In the genomic region with DNA sequence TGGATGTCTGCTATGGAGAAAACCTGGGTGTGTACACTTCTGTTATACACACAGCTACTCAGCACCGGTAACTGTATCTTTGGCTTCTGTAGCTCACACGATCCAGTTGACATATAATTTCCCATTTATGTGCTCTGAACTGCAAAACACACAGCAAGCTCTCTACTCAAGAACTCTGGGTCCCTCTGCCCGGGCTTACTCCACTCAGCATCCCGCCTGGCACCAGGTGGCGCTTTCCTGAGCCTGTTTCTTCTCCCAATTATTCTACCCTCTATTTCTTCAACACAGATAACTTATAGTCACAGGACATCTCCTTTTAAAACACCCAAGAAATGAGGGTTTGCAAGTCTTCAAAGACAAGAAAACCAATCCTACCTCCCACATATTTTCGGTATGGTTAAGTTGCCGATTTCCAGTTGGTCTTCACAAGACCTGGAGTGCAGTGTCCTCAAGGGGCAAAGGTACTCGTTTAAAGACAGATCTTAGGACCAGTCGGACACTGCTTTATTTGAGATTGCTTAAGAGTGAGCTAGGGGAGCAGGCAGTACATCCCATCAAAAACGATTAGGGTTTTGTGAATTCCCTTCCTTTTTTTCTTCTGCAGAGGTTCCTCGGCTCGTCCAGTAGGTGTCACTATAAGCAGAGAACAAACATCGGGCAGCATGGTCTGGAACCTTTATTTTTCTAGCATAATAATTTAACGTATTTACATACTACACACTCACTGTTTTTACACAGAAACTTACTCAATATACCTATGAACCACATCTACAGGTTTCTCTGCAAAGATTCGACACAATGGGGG, we compare ENCODE assay signal across 9 mouse cellular contexts. TPM values are rescaled to one million over a fixed set of nuclear protein-coding genes. Genes with fewer than 3 reads are reported as not detected.
DNase-seq lines count a peak whose midpoint lies in the region; ATAC-seq and TF ChIP-seq lines count a peak whose summit lies in the region.
"Had no signal": no experiment of that assay in that cellular context is flagged by ENCODE, and none has a peak within 500 bp of the region (broad histone marks: within the 10 kb centered on the region; RNA-seq: fewer than 3 reads in every experiment).

No protein-coding gene starts in this region.

- H3K27me3 ChIP-seq in CH12.LX (replicated peaks) = no peaks in the 10 kb centered on the region
- H3K27me3 ChIP-seq in intestine, embryonic 14.5 days (replicated peaks; ENCODE audit: control insufficient read depth, insufficient read depth, low read length) = no peaks in the 10 kb centered on the region
- H3K27me3 ChIP-seq: limb, embryonic 15.5 days had no signal

- in situ Hi-C loops in CH12.LX (cut with MboI; ENCODE audit: low pct_ligation_motif_present, low pct_unique_long_range_greater_than_20kb, low sequenced_read_pairs) = loop anchor here (25.0 kb wide), 1 partner anchor 1108 kb away; no protein-coding TSS in a partner anchor

- no peak for TF ChIP-seq POLR2A in CH12.LX (IDR thresholded peaks at IDR 0.05; ENCODE audit: low read depth, low read length)

- no peaks in the 10 kb centered on the region for H3K9me3 ChIP-seq in CH12.LX (replicated peaks; ENCODE audit: low read length)
- no peaks in the 10 kb centered on the region for H3K9me3 ChIP-seq in intestine, embryonic 14.5 days (ENCODE audit: control insufficient read depth, low read length)
- H3K9me3 ChIP-seq: limb, embryonic 15.5 days had no signal

- 48% methylated on average over 15 of the region's 15 CpGs for WGBS in intestine, embryonic 14.5 days

- ATAC-seq in activated CD4-positive, CD25-positive, alpha-beta regulatory T cell, adult 4 months = peak; percentile 72
- 0 out of 2 replicates have a peak, but pooled peaks have one; percentile 25 for ATAC-seq in intestine, embryonic 14.5 days (replicated peaks; ENCODE audit: low FRiP score, low TSS enrichment, low read depth)
- ATAC-seq in neutrophil, adult 5-6 weeks (ENCODE audit: extremely low read depth, insufficient number of reproducible peaks, low FRiP score, poor library complexity, severe bottlenecking) = peak; percentile 59; the same call in 1 of the 2 replicates

- peaks cover 0 to 31% of the 10 kb centered on the region in 2 experiments; a peak in 2 of 4 replicates for H3K4me1 ChIP-seq in CH12.LX (ENCODE audit: control insufficient read depth in 1 of 2, insufficient read depth in 2 of 2)
- peaks cover 9% of the 10 kb centered on the region for H3K4me1 ChIP-seq in intestine, embryonic 14.5 days (replicated peaks; ENCODE audit: control insufficient read depth, insufficient read depth, low read length)

- TF ChIP-seq RAD21 in CH12.LX (IDR thresholded peaks at IDR 0.05; ENCODE audit: low read depth, low read length) = peak; percentile 81

- peak; percentile 42 for DNase-seq in kidney, adult 9 months
- no peak for DNase-seq in kidney, adult 8-10 months
- DNase-seq in CH12.LX (ENCODE audit: extremely low read depth) = peak; percentile 45
- DNase-seq in intestine, embryonic 14.5 days (ENCODE audit: low spot score) = peak; percentile 51
- no peak for DNase-seq in urinary bladder, postnatal 36 days (ENCODE audit: low spot score in 2 of 2)
- no peak for DNase-seq in urinary bladder, postnatal 25 days (ENCODE audit: low spot score)

- TF ChIP-seq EP300 in CH12.LX (IDR thresholded peaks at IDR 0.05; ENCODE audit: low read length) = no peak

- peak overlapping the region in 1 of 3 experiments; percentile 35 for H3K4me3 ChIP-seq in CH12.LX (replicated peaks in 1 of 3; ENCODE audit: low read depth in 2 of 3, low read length in 2 of 3, poor library complexity in 1 of 3)
- no peak overlapping the region for H3K4me3 ChIP-seq in intestine, embryonic 14.5 days (ENCODE audit: low read depth, low read length)
- H3K4me3 ChIP-seq: limb, embryonic 15.5 days had no signal

- no peaks in the 10 kb centered on the region for H3K79me2 ChIP-seq in CH12.LX (replicated peaks; ENCODE audit: control insufficient read depth, extremely low read depth, insufficient read depth, poor library complexity, severe bottlenecking)

- peak overlapping the region; percentile 83 for H3K4me2 ChIP-seq in CH12.LX (ENCODE audit: insufficient read depth, low read depth, poor library complexity, severe bottlenecking)
- H3K4me2 ChIP-seq in intestine, embryonic 14.5 days (ENCODE audit: low read length) = no peak overlapping the region
- H3K4me2 ChIP-seq: limb, embryonic 15.5 days had no signal

- peaks cover 11 to 21% of the 10 kb centered on the region in 2 experiments for H3K36me3 ChIP-seq in CH12.LX (replicated peaks in 1 of 2; ENCODE audit: control insufficient read depth in 1 of 2, insufficient read depth in 1 of 2, low read length in 1 of 2)
- H3K36me3 ChIP-seq in intestine, embryonic 14.5 days (ENCODE audit: control insufficient read depth, insufficient read depth, low read length) = peaks cover 27% of the 10 kb centered on the region

- dilution Hi-C loops in CH12.LX (cut with MboI; ENCODE audit: extremely low pct_ligation_motif_present, extremely low pct_unique_long_range_greater_than_20kb, low sequenced_read_pairs) = no loop called here

- H3K27ac ChIP-seq in CH12.LX (ENCODE audit: insufficient read depth, low read depth) = no peak overlapping the region
- no peak overlapping the region for H3K27ac ChIP-seq in intestine, embryonic 14.5 days (ENCODE audit: low read depth)
- H3K27ac ChIP-seq: limb, embryonic 15.5 days had no signal

- peak; percentile 65 to 75 for TF ChIP-seq CTCF in CH12.LX (conservative IDR thresholded peaks at IDR 0.05 in 1 of 2, IDR thresholded peaks at IDR 0.05 in 1 of 2; ENCODE audit: low read depth in 2 of 2, low read length in 2 of 2)

- H3K9ac ChIP-seq in CH12.LX (ENCODE audit: insufficient read depth, low read depth) = 0 out of 2 replicates have a peak overlapping the region, but pooled peaks have one; percentile 27
- no peak overlapping the region for H3K9ac ChIP-seq in intestine, embryonic 14.5 days (ENCODE audit: low read length)
- H3K9ac ChIP-seq: limb, embryonic 15.5 days had no signal

TF ChIP-seq in CH12.LX, 34 proteins besides CTCF, POLR2A, EP300 and RAD21:
- TF ChIP-seq MAZ (IDR thresholded peaks at IDR 0.05; ENCODE audit: low read depth, low read length) (no peak), ZNF384 (IDR thresholded peaks at IDR 0.05; ENCODE audit: low read depth, low read length) (peak; percentile 67), SMC3 (IDR thresholded peaks at IDR 0.05; ENCODE audit: low read depth, low read length) (peak; percentile 67), E2F4 (IDR thresholded peaks at IDR 0.05; ENCODE audit: insufficient replicate concordance, low read depth, low read length) (no peak), JUND (conservative IDR thresholded peaks at IDR 0.05; ENCODE audit: low read depth, low read length) (no peak), MAFK (IDR thresholded peaks at IDR 0.05; ENCODE audit: insufficient replicate concordance, low read length) (no peak), ELF1 (IDR thresholded peaks at IDR 0.05; ENCODE audit: low read depth, low read length) (no peak), TCF12 (IDR thresholded peaks at IDR 0.05; ENCODE audit: low read depth, low read length) (no peak), MXI1 (IDR thresholded peaks at IDR 0.05; ENCODE audit: low read depth, low read length) (no peak), ZMIZ1 (IDR thresholded peaks at IDR 0.05; ENCODE audit: low read depth, low read length) (no peak), MAX (IDR thresholded peaks at IDR 0.05; ENCODE audit: low read length) (peak; percentile 63; the same call in 1 of the 2 replicates), KAT2A (IDR thresholded peaks at IDR 0.05; ENCODE audit: insufficient replicate concordance, low read length) (no peak), HCFC1 (IDR thresholded peaks at IDR 0.05; ENCODE audit: low read depth, low read length) (no peak), NELFE (IDR thresholded peaks at IDR 0.05; ENCODE audit: low read depth, low read length) (0 out of 2 replicates have a peak, but pooled peaks have one; percentile 21), MEF2A (IDR thresholded peaks at IDR 0.05; ENCODE audit: borderline replicate concordance, low read depth, low read length) (no peak), RCOR1 (conservative IDR thresholded peaks at IDR 0.05; ENCODE audit: low read depth, low read length) (no peak), ETS1 (conservative IDR thresholded peaks at IDR 0.05; ENCODE audit: low read depth, low read length) (no peak), CHD1 (IDR thresholded peaks at IDR 0.05; ENCODE audit: low read depth, low read length) (no peak), POLR2AphosphoS2 (IDR thresholded peaks at IDR 0.05; ENCODE audit: low read depth, low read length) (no peak), TBP (conservative IDR thresholded peaks at IDR 0.05; ENCODE audit: low read depth, low read length) (no peak), UBTF (IDR thresholded peaks at IDR 0.05; ENCODE audit: low read depth, low read length) (no peak), MYC (IDR thresholded peaks at IDR 0.05; ENCODE audit: low read depth, low read length) (peak; percentile 86), NRF1 (IDR thresholded peaks at IDR 0.05; ENCODE audit: low read depth, low read length) (no peak), USF1 (IDR thresholded peaks at IDR 0.05; ENCODE audit: low read depth, low read length) (no peak), ZC3H11A (IDR thresholded peaks at IDR 0.05; ENCODE audit: low read depth, low read length) (no peak), GABPA (IDR thresholded peaks at IDR 0.05; ENCODE audit: insufficient replicate concordance, low read depth, low read length) (no peak), BHLHE40 (IDR thresholded peaks at IDR 0.05; ENCODE audit: low read depth, low read length) (no peak), CHD2 (IDR thresholded peaks at IDR 0.05; ENCODE audit: low read length) (no peak), PAX5 (IDR thresholded peaks at IDR 0.05; ENCODE audit: low read length) (no peak), ZKSCAN1 (IDR thresholded peaks at IDR 0.05; ENCODE audit: borderline replicate concordance, low read depth, low read length) (no peak), JUN (IDR thresholded peaks at IDR 0.05; ENCODE audit: insufficient read depth, low read depth, low read length) (no peak), SIN3A (IDR thresholded peaks at IDR 0.05; ENCODE audit: low read length) (no peak), USF2 (conservative IDR thresholded peaks at IDR 0.05; ENCODE audit: low read depth, low read length) (no peak)

RNA-seq across cellular contexts. Expression of a gene that starts 26.6 kb away (rescaled TPM):
- total RNA-seq in CH12.LX (2012; rRNA removed) (2.3 and 2.8 TPM in 2 replicates), CH12.LX (2014; rRNA removed) (1.7 and 2.3 TPM in 2 replicates)
- 2.6 and 3.0 TPM in 2 replicates for polyA plus RNA-seq in CH12.LX (2012; ENCODE audit: insufficient read length, low read depth)
- polyA plus RNA-seq in activated CD4-positive, CD25-positive, alpha-beta regulatory T cell, adult 4 months (2017; shearing (Covaris generic)) = 1 to 10 TPM in 1 of 2 experiments, under 1 TPM in 1; 0.70 to 1.3 TPM
- polyA plus RNA-seq in intestine, embryonic 14.5 days (2014; fragmentation: Nextera tagmentation; extraction: Ambion mirVana) = 54.0 and 56.3 TPM in 2 replicates
- 0.93 and 1.2 TPM in 2 replicates for total RNA-seq in neutrophil, adult 5-6 weeks (2017)

Comparison
In these comparisons a context has a peak if more than half of its experiments do, and no peak if none do; other contexts are left out.
1. DNase-seq: peak in kidney, adult 9 months (single experiment), CH12.LX (single experiment) and intestine, embryonic 14.5 days (single experiment); none in kidney, adult 8-10 months (0 of 2), urinary bladder, postnatal 36 days (0 of 2) and urinary bladder, postnatal 25 days (single experiment).
2. RNA of a gene that starts 26.6 kb away (polyA plus RNA-seq): 54.0 to 56.3 TPM in intestine, embryonic 14.5 days; 2.6 to 3.0 TPM in CH12.LX and 0.70 to 1.3 TPM in activated CD4-positive, CD25-positive, alpha-beta regulatory T cell, adult 4 months; every median in the first group is over 10 times any median in the second.
3. Peak in every context shown above with its lines, with median percentiles within 50 percentile points of each other: ATAC-seq.